In the genomic region with DNA sequence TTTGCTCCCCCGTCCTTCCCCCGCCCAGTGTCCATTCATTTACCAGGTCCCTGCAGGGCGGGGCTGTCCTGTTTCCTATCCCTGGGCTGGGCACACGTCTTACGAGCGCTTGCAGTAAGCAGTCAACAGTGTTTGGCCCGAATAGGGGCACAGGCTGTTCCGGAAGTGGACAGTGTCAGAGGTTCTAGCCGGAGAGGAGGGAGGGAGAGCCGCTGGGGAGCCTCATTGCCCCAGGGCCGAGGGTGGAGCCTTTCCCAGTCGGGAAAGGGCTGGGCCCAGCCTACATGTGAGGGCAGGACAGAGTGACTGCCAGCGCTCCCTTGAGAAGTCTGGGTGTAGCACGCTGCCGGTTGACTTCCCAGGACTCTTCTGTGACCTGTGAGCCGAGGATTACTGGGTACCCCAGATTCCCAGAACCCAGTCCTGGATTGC, we compare ENCODE assay signal across 8 mouse cellular contexts. TPM values are rescaled to one million over a fixed set of nuclear protein-coding genes. Genes with fewer than 3 reads are reported as not detected.
DNase-seq lines count a peak whose midpoint lies in the region; ATAC-seq and TF ChIP-seq lines count a peak whose summit lies in the region.

Gene Map3k6, plus strand, starts transcription at position 329 of the 432 bp plus-strand sequence.

- 5% methylated on average over 16 of the region's 16 CpGs for WGBS in hindbrain, embryonic 16.5 days
- WGBS in liver, embryonic 13.5 days (ENCODE audit: insufficient replicate concordance), result 2% methylated on average over 16 of the region's 16 CpGs

- H3K27me3 ChIP-seq in hindbrain, embryonic 16.5 days (replicated peaks; ENCODE audit: control insufficient read depth, insufficient read depth, low read length), result peaks cover 35% of the 10 kb centered on the region
- peaks cover 9% of the 10 kb centered on the region; the same call in 1 of the 2 replicates for H3K27me3 ChIP-seq in liver, embryonic 13.5 days
- no peaks in the 10 kb centered on the region for H3K27me3 ChIP-seq in myocyte (ENCODE audit: control insufficient read depth, insufficient read depth, insufficient read length)

- TF ChIP-seq POLR2A in myocyte (IDR thresholded peaks at IDR 0.05; ENCODE audit: insufficient read length, low read depth), result peak; percentile 66

- peak within 1 kb of the TSS; percentile 54; the same call in 1 of the 2 replicates for H3K27ac ChIP-seq in hindbrain, embryonic 16.5 days (ENCODE audit: low read depth, low read length)
- H3K27ac ChIP-seq in liver, embryonic 13.5 days, result peak within 1 kb of the TSS; percentile 84

- no peak for ATAC-seq in CD4-positive, CD25-positive, alpha-beta regulatory T cell, adult 4 months
- 0 out of 2 replicates have a peak, but pooled peaks have one; percentile 13 for ATAC-seq in hindbrain, embryonic 16.5 days
- ATAC-seq in liver, embryonic 13.5 days (ENCODE audit: low read depth), result peak; percentile 68

- H3K79me2 ChIP-seq in myocyte (ENCODE audit: control insufficient read depth, insufficient read depth), result no peaks in the 10 kb centered on the region

- peak within 1 kb of the TSS; percentile 29 for H3ac ChIP-seq in myocyte (ENCODE audit: control insufficient read depth, insufficient read length)

- no peaks in the 10 kb centered on the region for H3K9me3 ChIP-seq in hindbrain, embryonic 16.5 days (ENCODE audit: control insufficient read depth, low read length)
- H3K9me3 ChIP-seq in liver, embryonic 13.5 days (replicated peaks), result no peaks in the 10 kb centered on the region

- peak within 1 kb of the TSS; percentile 77 for H3K9ac ChIP-seq in hindbrain, embryonic 16.5 days (ENCODE audit: low read depth, low read length)
- H3K9ac ChIP-seq in liver, embryonic 13.5 days, result peak within 1 kb of the TSS; percentile 85

- peak within 1 kb of the TSS; percentile 90 for H3K4me2 ChIP-seq in hindbrain, embryonic 16.5 days (ENCODE audit: low read length)
- H3K4me2 ChIP-seq in liver, embryonic 13.5 days, result peak within 1 kb of the TSS; percentile 100
- H3K4me2 ChIP-seq in myocyte (ENCODE audit: low read depth), result peak within 1 kb of the TSS; percentile 90

- H3K36me3 ChIP-seq in hindbrain, embryonic 16.5 days (ENCODE audit: control insufficient read depth, insufficient read depth, low read length), result no peaks in the 10 kb centered on the region
- no peaks in the 10 kb centered on the region for H3K36me3 ChIP-seq in liver, embryonic 13.5 days
- H3K36me3 ChIP-seq in myocyte (ENCODE audit: control insufficient read depth, insufficient read depth), result no peaks in the 10 kb centered on the region

- peak; percentile 27 for DNase-seq in CD4-positive, CD25-positive, alpha-beta regulatory T cell, adult 2 months (ENCODE audit: low read depth, low spot score)
- peak; percentile 45 for DNase-seq in c-Kit-negative CD71-positive TER-119-positive erythroid progenitor cells, embryonic 14.5 days (ENCODE audit: low read depth, low spot score)
- peak; percentile 77 to 83 for DNase-seq in gastrocnemius, adult 8-10 months (ENCODE audit: low spot score in 2 of 2)
- peak; percentile 52 for DNase-seq in liver, embryonic 13.5 days
- no peak for DNase-seq in right cerebral cortex, postnatal 4 days

- peak within 1 kb of the TSS; percentile 64 for H3K4me3 ChIP-seq in hindbrain, embryonic 16.5 days (ENCODE audit: low read length)
- peak within 1 kb of the TSS; percentile 74 for H3K4me3 ChIP-seq in liver, embryonic 13.5 days (replicated peaks)
- H3K4me3 ChIP-seq in myocyte, result peak within 1 kb of the TSS; percentile 25

- H3K4me1 ChIP-seq in hindbrain, embryonic 16.5 days (ENCODE audit: control insufficient read depth, insufficient read depth, low read depth, low read length), result peaks cover 7% of the 10 kb centered on the region
- H3K4me1 ChIP-seq in liver, embryonic 13.5 days (replicated peaks), result peaks cover 76% of the 10 kb centered on the region

TF ChIP-seq in myocyte, 11 proteins besides CTCF, POLR2A, EP300 and RAD21:
- peak; percentile 57 for TF ChIP-seq POLR2AphosphoS2 (IDR thresholded peaks at IDR 0.05; ENCODE audit: insufficient read length, low read depth)
- no peak for TF ChIP-seq TCF12 (IDR thresholded peaks at IDR 0.05; ENCODE audit: insufficient read depth, poor library complexity, severe bottlenecking)
- no peak for TF ChIP-seq USF1 (IDR thresholded peaks at IDR 0.05; ENCODE audit: low read depth)
TF ChIP-seq in myocyte: peak in this region for 1.

RNA-seq across cellular contexts. Expression of gene Map3k6, which starts in this region (rescaled TPM):
- polyA plus RNA-seq in CD4-positive, CD25-positive, alpha-beta regulatory T cell, adult 4 months (2017; shearing (Covaris generic)), result under 1 TPM in 1 of 2 experiments, not detected in 1; 0.62 TPM
- total RNA-seq in gastrocnemius, adult 8-10 months (2022), result 1 to 10 TPM; 2.5 to 7.8 (median 4.8) TPM
- 2.6 and 4.2 TPM in 2 replicates for polyA plus RNA-seq in hindbrain, embryonic 16.5 days (2015; fragmentation: Nextera tagmentation; extraction: Ambion mirVana)
- 1.7 and 1.9 TPM in 2 replicates for polyA plus RNA-seq in liver, embryonic 13.5 days (2015; fragmentation: Nextera tagmentation; extraction: Ambion mirVana)
- 4.6 TPM for polyA plus RNA-seq in myocyte (2012; fragmentation: generic; extraction: Trizol)
